Mouse (Mus musculus) CH12.LX (cell line): Measurements from ENCODE around the gene Ccdc6. TPM values are rescaled to one million over a fixed set of nuclear protein-coding genes. Genes with fewer than 3 reads are reported as not detected.

Experiments
- DNase-seq: peaks from one replicate; pipeline ENCODE4 v3.0.0-alpha.2; 2013; ENCODE audit errors: extremely low read depth
- H3K27ac ChIP-seq: 2 replicates; pipeline ENCODE4 v1.5.1; 2012; ENCODE audit warnings: low read depth, mild to moderate bottlenecking, control low read depth, moderate library complexity; ENCODE audit not compliant: insufficient read depth
- H3K27me3 ChIP-seq: replicated peaks from 2 replicates; pipeline ENCODE3; 2012; ENCODE audit warnings: inconsistent platforms
- H3K36me3 ChIP-seq, 2 experiments: replicated peaks in 1 of 2; 2 replicates each; pipeline versions ENCODE3 to v1.6.1; 2012; ENCODE audit warnings: inconsistent platforms in 1 of 2, low read length in 1 of 2, mild to moderate bottlenecking in 1 of 2, mixed read lengths in 1 of 2, moderate library complexity in 1 of 2; ENCODE audit not compliant: control insufficient read depth in 1 of 2, insufficient read depth in 1 of 2
- H3K4me1 ChIP-seq, 2 experiments: 2 replicates each; pipeline ENCODE4 v1.6.1; 2012; ENCODE audit warnings: inconsistent platforms in 1 of 2, moderate library complexity in 1 of 2; ENCODE audit not compliant: insufficient read depth in 2 of 2, control insufficient read depth in 1 of 2
- H3K4me2 ChIP-seq: 2 replicates; pipeline ENCODE4 v1.6.1; 2012; ENCODE audit warnings: low read depth, mild to moderate bottlenecking, control low read depth; ENCODE audit not compliant: poor library complexity, insufficient read depth, severe bottlenecking
- H3K4me3 ChIP-seq, 3 experiments: fragments of 150-350 bp in 1 of 3; sonication (generic) in 1 of 3; replicated peaks in 1 of 3; 2 replicates each; pipeline versions ENCODE3 to v1.5.1; 2011 to 2012; ENCODE audit warnings: low read depth in 2 of 3, low read length in 2 of 3, mild to moderate bottlenecking in 2 of 3, moderate library complexity in 2 of 3, control low read depth in 1 of 3, improper control_type of control experiment in 1 of 3, inconsistent platforms in 1 of 3, mixed read lengths in 1 of 3; ENCODE audit not compliant: poor library complexity in 1 of 3
- H3K79me2 ChIP-seq: replicated peaks from 2 replicates; pipeline ENCODE4 v1.6.1; 2012; ENCODE audit warnings: mild to moderate bottlenecking, moderate library complexity; ENCODE audit not compliant: control insufficient read depth, poor library complexity, insufficient read depth, severe bottlenecking; ENCODE audit errors: extremely low read depth
- H3K9ac ChIP-seq: 2 replicates; pipeline ENCODE4 v1.6.1; 2012; ENCODE audit warnings: low read depth, mild to moderate bottlenecking, control low read depth, moderate library complexity; ENCODE audit not compliant: insufficient read depth
- H3K9me3 ChIP-seq: replicated peaks from 2 replicates; pipeline ENCODE3; 2012; ENCODE audit warnings: low read length, inconsistent platforms, mixed read lengths
- CTCF ChIP-seq, 2 experiments: IDR thresholded peaks in 1 of 2; conservative IDR thresholded peaks in 1 of 2; 2 replicates each; pipeline ENCODE4 v1.5.1; 2011 to 2012; ENCODE audit warnings: low read depth in 2 of 2, low read length in 2 of 2, improper control_type of control experiment in 1 of 2, inconsistent platforms in 1 of 2, mild to moderate bottlenecking in 1 of 2, moderate library complexity in 1 of 2
- E2F4 ChIP-seq: IDR thresholded peaks from 2 replicates; pipeline ENCODE4 v1.6.1; 2011; ENCODE audit warnings: low read depth, low read length, improper control_type of control experiment; ENCODE audit not compliant: insufficient replicate concordance
- HCFC1 ChIP-seq: IDR thresholded peaks from 2 replicates; pipeline ENCODE4 v1.6.1; 2012; ENCODE audit warnings: low read depth, mild to moderate bottlenecking, inconsistent platforms, low read length, improper control_type of control experiment
- IRF4 ChIP-seq: IDR thresholded peaks from 2 replicates; pipeline ENCODE4 v1.6.1; 2014; ENCODE audit warnings: low read depth, mild to moderate bottlenecking, inconsistent platforms, low read length, improper control_type of control experiment
- JUN ChIP-seq: IDR thresholded peaks from 2 replicates; pipeline ENCODE4 v1.6.1; 2011; ENCODE audit warnings: low read depth, mild to moderate bottlenecking, low read length, improper control_type of control experiment, moderate library complexity; ENCODE audit not compliant: insufficient read depth
- JUND ChIP-seq: conservative IDR thresholded peaks from 2 replicates; pipeline ENCODE4 v1.6.1; 2011; ENCODE audit warnings: low read depth, low read length, improper control_type of control experiment
- KAT2A ChIP-seq: IDR thresholded peaks from 2 replicates; pipeline ENCODE4 v1.6.1; 2012; ENCODE audit warnings: low read length, improper control_type of control experiment, inconsistent platforms; ENCODE audit not compliant: insufficient replicate concordance
- MAZ ChIP-seq: IDR thresholded peaks from 2 replicates; pipeline ENCODE4 v1.6.1; 2012; ENCODE audit warnings: low read depth, mild to moderate bottlenecking, inconsistent platforms, low read length, improper control_type of control experiment, moderate library complexity
- MEF2A ChIP-seq: IDR thresholded peaks from 2 replicates; pipeline ENCODE4 v1.6.1; 2014; ENCODE audit warnings: low read depth, mild to moderate bottlenecking, inconsistent platforms, low read length, improper control_type of control experiment, borderline replicate concordance
- MYC ChIP-seq: IDR thresholded peaks from 2 replicates; pipeline ENCODE4 v1.6.1; 2011; ENCODE audit warnings: low read depth, mild to moderate bottlenecking, improper control_type of control experiment, low read length
- NELFE ChIP-seq: IDR thresholded peaks from 2 replicates; pipeline ENCODE4 v1.6.1; 2011; ENCODE audit warnings: low read depth, low read length, improper control_type of control experiment
- POLR2A ChIP-seq: IDR thresholded peaks from 2 replicates; pipeline ENCODE4 v1.6.1; 2011; ENCODE audit warnings: low read depth, mild to moderate bottlenecking, improper control_type of control experiment, low read length
- POLR2AphosphoS2 ChIP-seq: IDR thresholded peaks from 2 replicates; pipeline ENCODE4 v1.6.1; 2011; ENCODE audit warnings: low read depth, low read length, improper control_type of control experiment
- RAD21 ChIP-seq: IDR thresholded peaks from 2 replicates; pipeline ENCODE4 v1.6.1; 2011; ENCODE audit warnings: low read depth, mild to moderate bottlenecking, low read length, improper control_type of control experiment, moderate library complexity
- SIN3A ChIP-seq: IDR thresholded peaks from 2 replicates; pipeline ENCODE4 v1.6.1; 2012; ENCODE audit warnings: low read length, improper control_type of control experiment, inconsistent platforms
- SMC3 ChIP-seq: IDR thresholded peaks from 2 replicates; pipeline ENCODE4 v1.6.1; 2011; ENCODE audit warnings: low read depth, low read length, improper control_type of control experiment
- TCF12 ChIP-seq: IDR thresholded peaks from 2 replicates; pipeline ENCODE4 v1.6.1; 2014; ENCODE audit warnings: low read depth, mild to moderate bottlenecking, inconsistent platforms, low read length, improper control_type of control experiment
- ZC3H11A ChIP-seq: IDR thresholded peaks from 2 replicates; pipeline ENCODE4 v1.6.1; 2012; ENCODE audit warnings: low read depth, mild to moderate bottlenecking, inconsistent platforms, low read length, improper control_type of control experiment
- ZMIZ1 ChIP-seq: IDR thresholded peaks from 2 replicates; pipeline ENCODE4 v1.6.1; 2012; ENCODE audit warnings: low read depth, mild to moderate bottlenecking, inconsistent platforms, low read length, improper control_type of control experiment
- dilution Hi-C: fragments of 300-500 bp; cut with MboI; formaldehyde crosslinking; loops from 2 replicates; pipeline ENCODE4 v1.14.3; 2020; ENCODE audit warnings: low sequenced_read_pairs; ENCODE audit not compliant: extremely low pct_unique_long_range_greater_than_20kb, extremely low pct_ligation_motif_present
- in situ Hi-C: fragments of 300-500 bp; cut with MboI; formaldehyde crosslinking; loops from 3 replicates; pipeline ENCODE4 v1.14.3; 2019; ENCODE audit warnings: low sequenced_read_pairs, low pct_ligation_motif_present, low pct_unique_long_range_greater_than_20kb, mixed read lengths
- polyA plus RNA-seq: library from polyadenylated mRNA; unstranded; fragments of >175 nt; gene quantifications from 2 replicates; pipeline ENCODE4 v1.2.1, GENCODE M21; 2012; ENCODE audit warnings: low read depth; ENCODE audit not compliant: insufficient read length
- total RNA-seq, 2 experiments: library from RNA; depleted of rRNA; stranded (reverse); fragments of 300-350 nt in 1 of 2; fragments of >200 nt in 1 of 2; gene quantifications; 2 replicates each; pipeline ENCODE4 v1.2.3; 2012 to 2014

The Ccdc6 gene
- total and polyA plus RNA-seq, 3 experiments = 19.7 to 36.7 (median 33.5) TPM

DNA sequence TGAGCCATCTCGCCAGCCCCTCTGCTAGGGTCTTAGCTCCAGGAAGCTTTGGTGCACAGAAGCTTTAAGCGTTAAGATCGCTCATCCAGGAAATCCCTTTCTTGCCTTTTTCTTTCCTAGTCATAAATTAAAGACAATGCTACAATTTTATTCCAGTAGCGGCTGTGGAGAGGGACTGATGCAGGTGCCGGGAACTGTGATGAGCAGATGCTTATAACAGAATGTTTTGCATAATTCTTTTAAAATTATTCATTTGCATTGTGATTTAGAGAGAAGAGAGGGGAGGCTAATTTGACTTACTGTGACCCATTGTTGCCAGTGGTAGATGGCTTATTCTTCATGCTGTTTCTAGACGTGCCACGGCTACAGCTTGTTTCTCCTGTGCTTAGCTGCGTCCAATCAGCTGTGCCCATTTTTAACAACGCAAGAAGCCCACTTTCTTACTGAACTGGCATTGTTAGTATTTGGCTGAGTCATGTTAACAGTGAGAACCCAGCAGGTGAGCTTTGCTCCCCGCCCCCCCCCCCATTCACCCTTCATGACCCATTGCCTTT, 47.2 kb downstream of the Ccdc6 start:
- no peak overlapping the region for H3K4me3 ChIP-seq
- no peak overlapping the region for H3K9ac ChIP-seq
- no peaks in the 10 kb centered on the region for H3K4me1 ChIP-seq
- peaks cover 38 to 77% of the 10 kb centered on the region in 2 experiments for H3K36me3 ChIP-seq
- H3K4me2 ChIP-seq = no peak overlapping the region
- H3K27me3 ChIP-seq = no peaks in the 10 kb centered on the region
- dilution Hi-C loops = no loop called here
- peaks cover 18% of the 10 kb centered on the region for H3K79me2 ChIP-seq
- peaks cover 7% of the 10 kb centered on the region for H3K9me3 ChIP-seq
- DNase-seq = no peak
- no peak for TF ChIP-seq ZMIZ1
- no peak for TF ChIP-seq E2F4
- TF ChIP-seq CTCF (conservative IDR thresholded peaks at IDR 0.05 in 1 of 2, IDR thresholded peaks at IDR 0.05 in 1 of 2; ENCODE audit: low read depth in 2 of 2, low read length in 2 of 2) = no peak
- TF ChIP-seq HCFC1 = no peak
- TF ChIP-seq MAZ = no peak
- no peak for TF ChIP-seq RAD21
- TF ChIP-seq JUN = no peak
- TF ChIP-seq POLR2AphosphoS2 = no peak
- TF ChIP-seq IRF4 = no peak
- no peak for TF ChIP-seq SIN3A
- in situ Hi-C loops = no loop called here
- no peak overlapping the region for H3K27ac ChIP-seq

DNA sequence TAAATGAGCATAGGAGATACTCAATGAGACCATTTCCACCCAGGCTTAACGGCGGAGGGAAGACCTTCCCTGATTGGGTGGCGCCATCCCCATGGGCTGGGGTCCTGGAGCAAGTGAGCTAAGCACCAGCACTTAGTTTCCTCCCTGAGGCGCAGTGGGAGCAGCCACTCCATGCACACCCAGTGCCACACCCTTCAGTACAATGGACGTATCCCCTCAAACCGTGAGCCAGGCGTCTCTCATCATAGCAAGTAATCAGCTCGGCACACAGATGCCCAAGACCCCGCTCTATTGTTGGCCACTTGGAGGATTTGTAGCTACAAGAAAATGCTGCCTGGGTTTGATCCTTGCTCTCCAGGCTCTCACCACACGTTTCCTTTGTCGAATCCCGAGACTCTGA, 49.0 kb downstream of the Ccdc6 start:
- Histone ChIP-seq H3K27ac (no peak overlapping the region), H3K36me3 (peaks cover 50 to 87% of the 10 kb centered on the region in 2 experiments), H3K4me3 (no peak overlapping the region), H3K4me2 (no peak overlapping the region), H3K9ac (no peak overlapping the region), H3K9me3 (peaks cover 7% of the 10 kb centered on the region), H3K4me1 (no peaks in the 10 kb centered on the region), H3K27me3 (no peaks in the 10 kb centered on the region), H3K79me2 (peaks cover 10% of the 10 kb centered on the region; the same call in 1 of the 2 replicates)
- dilution Hi-C loops = no loop called here
- TF ChIP-seq MYC (no peak), MEF2A (no peak), POLR2A (no peak), ZC3H11A (no peak), TCF12 (no peak), NELFE (no peak), JUND (no peak), KAT2A (no peak), SMC3 (no peak), POLR2AphosphoS2 (no peak)
- DNase-seq = no peak
- in situ Hi-C loops = no loop called here
